Mouse (Mus musculus): Measurements from ENCODE around the gene Rerg. TPM values are rescaled to one million over a fixed set of nuclear protein-coding genes. Genes with fewer than 3 reads are reported as not detected.

Gene Rerg
- polyA plus RNA-seq, 1 experiment: 6.8 TPM

DNA sequence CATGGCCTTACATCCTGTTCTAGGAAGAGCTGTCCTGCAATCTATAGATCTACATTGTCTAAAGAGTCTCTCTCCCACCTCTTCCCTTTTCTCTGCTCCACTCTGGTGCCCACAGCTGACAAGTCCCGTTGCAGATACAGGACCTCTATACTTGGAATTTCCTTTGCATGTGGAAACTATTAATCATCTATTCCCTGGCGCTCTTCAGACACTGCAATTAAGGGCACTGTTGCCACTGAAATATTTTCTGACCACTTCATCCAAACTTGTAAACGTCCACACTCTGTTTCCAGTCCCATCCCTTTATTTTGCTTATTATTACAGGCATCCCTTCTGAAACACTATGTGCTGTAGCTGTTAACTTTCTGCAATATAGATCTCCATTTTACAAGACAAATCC is 31.9 kb downstream of the Rerg start:
- Histone ChIP-seq H3K4me3 (ENCODE audit: insufficient read depth, low read length) (no peak overlapping the region), H3K27ac (ENCODE audit: insufficient read depth, low read length) (no peak overlapping the region), H3K4me1 (ENCODE audit: control insufficient read depth, insufficient read depth, low read length) (no peaks in the 10 kb centered on the region)
- TF ChIP-seq POLR2A (IDR thresholded peaks at IDR 0.05; ENCODE audit: extremely low read depth, insufficient read depth, low read length): no peak
- TF ChIP-seq CTCF (IDR thresholded peaks at IDR 0.05; ENCODE audit: extremely low read depth, insufficient read depth, low read length): no peak

DNA sequence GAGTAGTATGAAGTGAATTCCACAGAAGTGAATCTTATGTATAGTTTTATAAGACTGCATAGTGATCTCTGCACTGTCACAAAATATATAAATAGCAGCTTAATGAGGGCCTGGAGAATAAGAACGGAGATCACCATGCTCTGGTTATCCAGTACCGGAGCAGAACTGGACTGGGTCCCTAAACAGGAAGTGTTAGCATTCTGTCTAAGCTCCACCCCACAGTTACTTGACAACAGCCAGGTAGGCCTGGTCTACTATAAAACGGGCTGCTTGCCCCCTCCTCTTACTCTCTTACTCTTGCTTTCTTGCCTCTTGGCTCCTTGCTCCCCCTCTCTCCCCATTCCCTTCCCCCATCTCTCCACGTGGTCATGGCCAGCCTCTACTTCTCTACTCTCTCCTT is 33.9 kb downstream of the Rerg start:
- no peaks in the 10 kb centered on the region for H3K4me1 ChIP-seq (ENCODE audit: control insufficient read depth, insufficient read depth, low read length)
- H3K27ac ChIP-seq (ENCODE audit: insufficient read depth, low read length): no peak overlapping the region
- no peak overlapping the region for H3K4me3 ChIP-seq (ENCODE audit: insufficient read depth, low read length)
- no peak for TF ChIP-seq POLR2A (IDR thresholded peaks at IDR 0.05; ENCODE audit: extremely low read depth, insufficient read depth, low read length)
- TF ChIP-seq CTCF (IDR thresholded peaks at IDR 0.05; ENCODE audit: extremely low read depth, insufficient read depth, low read length): no peak

DNA sequence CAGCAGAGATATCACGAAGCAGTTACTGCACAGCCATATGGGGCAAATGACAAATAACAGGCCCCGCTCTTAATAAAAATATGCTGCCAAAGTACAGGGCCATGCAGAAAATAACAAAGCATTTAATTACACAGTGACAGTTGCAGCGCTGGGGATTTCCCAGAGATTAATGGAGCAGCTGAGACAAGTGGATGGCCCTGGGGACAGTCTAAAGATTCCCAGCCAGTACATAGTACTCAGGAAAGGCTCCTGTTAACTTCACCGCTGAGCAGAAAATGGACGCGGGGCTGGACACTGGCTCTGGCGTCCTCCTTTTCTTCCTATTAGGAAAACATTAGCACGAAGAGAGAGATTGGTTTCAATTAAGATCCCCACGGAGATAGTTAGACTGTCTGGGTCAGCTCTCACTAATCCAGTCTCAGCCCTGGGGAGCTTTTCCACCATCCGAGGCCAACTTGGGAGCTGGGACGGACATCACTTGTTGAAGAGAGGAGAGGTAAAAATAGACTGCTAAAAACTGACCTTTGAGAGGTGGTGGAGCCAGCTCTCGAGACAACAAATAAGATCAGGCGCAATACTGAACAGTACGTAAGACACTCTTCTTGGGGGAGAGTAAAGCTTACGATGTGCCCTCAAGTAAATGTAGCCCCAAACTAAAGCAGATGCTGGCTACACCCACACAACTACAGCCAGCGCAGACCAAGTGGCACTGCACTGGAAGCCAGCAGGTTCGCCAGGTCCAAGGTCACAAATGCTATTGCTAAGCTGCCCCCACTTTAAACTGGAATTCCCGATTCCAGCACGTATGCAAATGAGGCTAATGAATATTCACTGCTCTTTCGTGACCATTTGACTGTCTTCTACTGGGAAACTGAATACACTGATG is 34.5 kb downstream of the Rerg start:
- TF ChIP-seq CTCF (IDR thresholded peaks at IDR 0.05; ENCODE audit: extremely low read depth, insufficient read depth, low read length): no peak
- TF ChIP-seq POLR2A (IDR thresholded peaks at IDR 0.05; ENCODE audit: extremely low read depth, insufficient read depth, low read length): no peak
- Histone ChIP-seq H3K4me1 (ENCODE audit: control insufficient read depth, insufficient read depth, low read length) (no peaks in the 10 kb centered on the region), H3K4me3 (ENCODE audit: insufficient read depth, low read length) (no peak overlapping the region), H3K27ac (ENCODE audit: insufficient read depth, low read length) (no peak overlapping the region)

DNA sequence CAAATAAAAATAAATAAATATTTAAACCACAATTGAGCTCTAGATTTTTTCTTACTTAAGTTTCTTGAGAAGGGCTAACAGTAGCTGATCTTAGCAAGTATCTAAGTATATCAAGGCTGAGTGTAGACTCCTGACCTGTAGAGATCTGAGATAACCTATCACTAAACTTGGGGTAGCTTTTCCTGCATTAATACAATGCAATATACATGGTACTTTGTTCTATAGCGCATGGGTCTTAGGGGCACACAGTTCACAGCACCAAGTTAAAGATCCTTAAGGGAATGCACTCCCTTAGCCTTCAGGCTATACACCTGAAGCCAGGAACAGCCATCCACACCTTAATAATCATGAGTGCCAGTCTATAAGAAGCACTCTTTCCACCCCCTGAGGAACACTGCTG is 38.5 kb downstream of the Rerg start:
- no peak overlapping the region for H3K4me3 ChIP-seq (ENCODE audit: insufficient read depth, low read length)
- TF ChIP-seq POLR2A (IDR thresholded peaks at IDR 0.05; ENCODE audit: extremely low read depth, insufficient read depth, low read length) (no peak), CTCF (IDR thresholded peaks at IDR 0.05; ENCODE audit: extremely low read depth, insufficient read depth, low read length) (no peak)
- no peak overlapping the region for H3K27ac ChIP-seq (ENCODE audit: insufficient read depth, low read length)
- H3K4me1 ChIP-seq (ENCODE audit: control insufficient read depth, insufficient read depth, low read length): no peaks in the 10 kb centered on the region

DNA sequence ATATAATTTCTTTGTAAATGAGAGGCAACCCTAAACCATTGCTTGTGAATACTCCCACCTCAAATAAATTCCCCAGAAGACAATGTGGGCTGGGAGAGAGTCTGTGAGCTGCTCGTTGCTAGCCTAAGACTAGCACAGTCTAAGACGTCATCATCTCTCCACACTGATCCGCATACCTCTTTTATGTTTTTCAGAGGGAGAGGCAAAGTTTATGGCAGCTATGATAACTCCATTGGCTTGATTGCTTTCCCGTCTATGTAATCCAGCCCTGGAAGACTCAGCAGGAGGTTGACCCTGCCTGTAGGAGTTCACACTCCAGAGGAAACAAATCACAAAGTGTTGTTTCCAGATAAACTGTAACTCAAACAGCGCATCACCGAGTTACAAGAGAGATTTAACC is 38.9 kb downstream of the Rerg start:
- Histone ChIP-seq H3K4me3 (ENCODE audit: insufficient read depth, low read length) (no peak overlapping the region), H3K4me1 (ENCODE audit: control insufficient read depth, insufficient read depth, low read length) (no peaks in the 10 kb centered on the region), H3K27ac (ENCODE audit: insufficient read depth, low read length) (no peak overlapping the region)
- TF ChIP-seq CTCF (IDR thresholded peaks at IDR 0.05; ENCODE audit: extremely low read depth, insufficient read depth, low read length) (no peak), POLR2A (IDR thresholded peaks at IDR 0.05; ENCODE audit: extremely low read depth, insufficient read depth, low read length) (no peak)

DNA sequence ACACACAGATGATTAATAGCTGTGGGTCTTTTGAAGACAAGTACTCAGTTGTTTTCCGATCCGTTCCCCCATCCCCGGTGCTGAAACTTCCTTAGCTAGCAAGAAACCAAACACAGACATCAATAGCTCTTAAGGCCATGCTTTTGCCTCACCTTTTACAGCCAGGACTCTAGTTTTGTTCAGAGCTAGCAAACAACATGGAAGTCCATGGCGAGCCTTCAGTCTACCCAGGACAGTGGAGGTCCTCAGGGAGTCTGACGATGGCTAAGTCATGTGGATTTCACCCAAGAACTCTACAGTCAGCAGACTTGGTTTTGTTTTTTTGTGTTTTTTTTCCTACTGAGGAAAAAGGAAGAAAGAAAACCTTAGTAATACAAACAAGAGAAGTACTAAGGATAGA is 43.4 kb downstream of the Rerg start:
- no peak overlapping the region for H3K27ac ChIP-seq (ENCODE audit: insufficient read depth, low read length)
- no peak for TF ChIP-seq CTCF (IDR thresholded peaks at IDR 0.05; ENCODE audit: extremely low read depth, insufficient read depth, low read length)
- TF ChIP-seq POLR2A (IDR thresholded peaks at IDR 0.05; ENCODE audit: extremely low read depth, insufficient read depth, low read length): no peak
- H3K4me1 ChIP-seq (ENCODE audit: control insufficient read depth, insufficient read depth, low read length): no peaks in the 10 kb centered on the region
- H3K4me3 ChIP-seq (ENCODE audit: insufficient read depth, low read length): no peak overlapping the region

DNA sequence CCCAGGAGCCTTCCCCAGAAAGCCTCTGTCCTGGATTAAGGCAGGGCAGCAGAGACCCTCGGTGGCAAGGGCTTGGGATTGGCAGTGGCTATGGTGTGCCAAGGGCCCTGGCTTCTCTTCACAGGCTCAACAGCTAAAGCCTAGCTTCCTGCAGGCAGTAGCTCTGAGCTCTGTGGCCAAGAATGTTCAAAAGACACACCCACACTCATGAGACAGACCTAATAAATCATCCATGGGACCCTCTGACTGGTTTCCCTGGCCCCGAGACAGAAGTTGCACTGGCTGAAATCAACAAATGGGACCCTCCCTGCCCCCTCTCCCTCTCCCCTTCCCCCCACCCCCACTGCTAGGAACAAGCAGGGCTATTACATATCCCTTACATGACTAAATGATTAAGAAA is 44.1 kb downstream of the Rerg start:
- no peak overlapping the region for H3K27ac ChIP-seq (ENCODE audit: insufficient read depth, low read length)
- TF ChIP-seq POLR2A (IDR thresholded peaks at IDR 0.05; ENCODE audit: extremely low read depth, insufficient read depth, low read length) (no peak), CTCF (IDR thresholded peaks at IDR 0.05; ENCODE audit: extremely low read depth, insufficient read depth, low read length) (no peak)
- no peak overlapping the region for H3K4me3 ChIP-seq (ENCODE audit: insufficient read depth, low read length)
- no peaks in the 10 kb centered on the region for H3K4me1 ChIP-seq (ENCODE audit: control insufficient read depth, insufficient read depth, low read length)

DNA sequence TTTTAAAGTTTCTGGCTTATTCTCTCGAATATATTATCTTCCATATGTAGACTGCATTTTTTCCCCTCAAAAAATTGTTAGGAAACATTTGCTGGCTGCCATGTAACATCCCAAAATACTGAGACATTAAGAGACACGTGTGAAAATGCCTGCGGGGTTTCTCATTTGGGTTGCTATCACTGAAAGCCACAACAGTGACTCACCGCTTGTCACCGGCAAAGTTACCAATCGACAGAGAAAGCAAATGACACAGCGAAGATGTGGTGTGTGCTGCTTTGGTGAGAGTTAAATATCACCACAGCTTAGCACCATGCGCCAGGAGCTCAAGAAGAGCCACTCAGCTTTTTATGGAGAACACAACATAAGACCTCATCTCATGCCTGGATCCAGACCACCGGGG is 44.9 kb downstream of the Rerg start:
- no peak overlapping the region for H3K27ac ChIP-seq (ENCODE audit: insufficient read depth, low read length)
- TF ChIP-seq CTCF (IDR thresholded peaks at IDR 0.05; ENCODE audit: extremely low read depth, insufficient read depth, low read length) (no peak), POLR2A (IDR thresholded peaks at IDR 0.05; ENCODE audit: extremely low read depth, insufficient read depth, low read length) (no peak)
- H3K4me3 ChIP-seq (ENCODE audit: insufficient read depth, low read length): no peak overlapping the region
- H3K4me1 ChIP-seq (ENCODE audit: control insufficient read depth, insufficient read depth, low read length): no peaks in the 10 kb centered on the region

DNA sequence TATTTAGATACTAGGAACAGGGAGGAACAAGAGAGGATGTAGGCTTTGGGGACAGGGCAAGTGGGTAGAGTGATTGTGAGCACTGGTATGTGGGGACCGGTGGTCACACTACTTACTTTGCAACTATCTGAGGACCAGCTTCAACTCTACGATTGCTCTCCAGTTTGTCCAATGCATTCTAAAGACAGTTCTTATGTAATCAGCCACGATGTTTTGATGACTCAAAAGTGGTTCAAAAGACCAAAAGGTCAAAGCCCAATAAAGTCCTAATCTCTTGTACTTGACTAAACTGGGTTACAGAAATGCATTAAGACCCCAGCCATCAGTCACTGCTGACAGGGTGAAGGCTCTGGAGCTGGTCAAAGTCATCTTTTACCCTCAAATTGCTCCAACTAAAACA is 45.3 kb downstream of the Rerg start:
- Histone ChIP-seq H3K4me3 (ENCODE audit: insufficient read depth, low read length) (no peak overlapping the region), H3K4me1 (ENCODE audit: control insufficient read depth, insufficient read depth, low read length) (no peaks in the 10 kb centered on the region), H3K27ac (ENCODE audit: insufficient read depth, low read length) (no peak overlapping the region)
- TF ChIP-seq CTCF (IDR thresholded peaks at IDR 0.05; ENCODE audit: extremely low read depth, insufficient read depth, low read length): no peak
- no peak for TF ChIP-seq POLR2A (IDR thresholded peaks at IDR 0.05; ENCODE audit: extremely low read depth, insufficient read depth, low read length)

DNA sequence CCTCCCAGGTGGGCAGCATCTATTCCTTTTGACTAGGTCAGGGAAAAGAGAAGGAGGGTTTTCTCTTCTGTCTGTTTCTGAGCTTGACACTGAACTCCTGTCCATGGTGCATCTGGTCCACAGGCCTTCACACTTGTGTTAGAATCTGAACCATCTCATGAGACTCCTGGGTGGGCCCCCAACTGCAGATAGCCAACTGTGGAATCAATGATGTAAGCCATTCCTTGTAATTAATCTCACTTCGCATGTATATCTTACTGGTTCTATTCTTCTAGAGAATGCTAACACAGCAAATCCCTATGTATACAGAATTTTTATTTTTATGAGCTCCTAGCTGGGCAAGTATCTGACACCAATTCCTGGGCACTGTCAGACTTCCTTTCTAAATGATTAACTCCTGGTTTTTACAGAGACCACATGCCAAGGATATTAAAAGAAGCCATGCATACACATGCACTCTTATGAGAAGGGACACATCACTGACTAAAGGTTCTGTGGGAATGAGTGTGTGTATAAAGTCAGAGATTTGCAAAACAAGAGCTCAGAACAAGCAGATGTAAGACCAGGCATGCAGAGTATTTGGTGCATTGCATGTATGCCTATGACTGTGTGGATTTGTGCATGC is 53.3 kb downstream of the Rerg start:
- Histone ChIP-seq H3K4me1 (ENCODE audit: control insufficient read depth, insufficient read depth, low read length) (no peaks in the 10 kb centered on the region), H3K4me3 (ENCODE audit: insufficient read depth, low read length) (no peak overlapping the region), H3K27ac (ENCODE audit: insufficient read depth, low read length) (no peak overlapping the region)
- TF ChIP-seq POLR2A (IDR thresholded peaks at IDR 0.05; ENCODE audit: extremely low read depth, insufficient read depth, low read length): no peak
- TF ChIP-seq CTCF (IDR thresholded peaks at IDR 0.05; ENCODE audit: extremely low read depth, insufficient read depth, low read length): no peak

Data from cortical plate, adult 2 months (tissue).